Mouse (Mus musculus) stomach, embryonic 15.5 days (tissue): ENCODE results near the gene Zbtb43. TPM values are rescaled to one million over a fixed set of nuclear protein-coding genes. Genes with fewer than 3 reads are reported as not detected.

ENCODE experiments used
- ATAC-seq: fragments of 200-750 bp; cut with Nextera tagmentation; 2 replicates; pipeline ENCODE4 v1.8.0; 2017; ENCODE audit warnings: low read depth, moderate number of reproducible peaks, moderate TSS enrichment; ENCODE audit not compliant: insufficient read depth, low FRiP score
- H3K27ac ChIP-seq: fragments of 300-500 bp; sonication (generic); 2 replicates; pipeline ENCODE4 v1.5.1; 2015; ENCODE audit warnings: mild to moderate bottlenecking, inconsistent platforms
- H3K27me3 ChIP-seq: fragments of 300-500 bp; sonication (generic); replicated peaks from 2 replicates; pipeline ENCODE4 v1.6.1; 2015; ENCODE audit warnings: inconsistent platforms
- H3K36me3 ChIP-seq: fragments of 300-500 bp; sonication (generic); 2 replicates; pipeline ENCODE4 v1.6.1; 2015; ENCODE audit warnings: inconsistent platforms
- H3K4me1 ChIP-seq: fragments of 300-500 bp; sonication (generic); 2 replicates; pipeline ENCODE4 v1.6.1; 2015; ENCODE audit warnings: inconsistent platforms
- H3K4me2 ChIP-seq: fragments of 300-500 bp; sonication (generic); 2 replicates; pipeline ENCODE4 v1.6.1; 2015; ENCODE audit warnings: mild to moderate bottlenecking, inconsistent platforms
- H3K4me3 ChIP-seq: fragments of 300-500 bp; sonication (generic); replicated peaks from 2 replicates; pipeline ENCODE4 v1.5.1; 2015; ENCODE audit warnings: inconsistent platforms
- H3K9ac ChIP-seq: fragments of 300-500 bp; sonication (generic); 2 replicates; pipeline ENCODE4 v1.6.1; 2015; ENCODE audit warnings: inconsistent platforms
- H3K9me3 ChIP-seq: fragments of 300-500 bp; sonication (generic); 2 replicates; pipeline ENCODE4 v1.6.1; 2016; ENCODE audit warnings: inconsistent platforms
- WGBS: fragments of 180-500 bp; shearing (Covaris S2); methylation state at CpG from one replicate; pipeline ENCODE4 v1.1.7; 2015; 5-methylcytosine and 5-hydroxymethylcytosine counted together
- polyA plus RNA-seq: library from polyadenylated mRNA; unstranded; fragments of >200 nt; fragmentation: Nextera tagmentation; extraction: Ambion mirVana; gene quantifications from 2 replicates; pipeline ENCODE4 v1.2.1, GENCODE M21; 2015

Zbtb43 gene
- 14.1 and 16.7 TPM in 2 replicates for polyA plus RNA-seq

- peaks cover 14% of the 10 kb centered on the region for H3K4me1 ChIP-seq
- WGBS = 4% methylated on average over 36 of the region's 36 CpGs
- 0 out of 2 replicates have a peak, but pooled peaks cover 3% of the 10 kb centered on the region for H3K27me3 ChIP-seq
- H3K4me2 ChIP-seq = peak within 1 kb of the TSS; percentile 74
- H3K9me3 ChIP-seq = no peaks in the 10 kb centered on the region
- no peaks in the 10 kb centered on the region for H3K36me3 ChIP-seq
- peak; percentile 96 for ATAC-seq
- H3K4me3 ChIP-seq = peak within 1 kb of the TSS; percentile 71
- peak within 1 kb of the TSS; percentile 76 for H3K27ac ChIP-seq
- peak within 1 kb of the TSS; percentile 76 for H3K9ac ChIP-seq
Measured at GRCm38 (mm10) chr2:33468466-33469097, at the start of gene Zbtb43. Gene Zbtb43, minus strand, starts transcription at chr2:33468559.

GRCm38 (mm10) chr2:33515856-33516255 lies 47.5 kb upstream of the Zbtb43 start:
- Histone ChIP-seq H3K4me1 (no peaks in the 10 kb centered on the region), H3K36me3 (no peaks in the 10 kb centered on the region), H3K9me3 (no peaks in the 10 kb centered on the region), H3K4me2 (no peak overlapping the region), H3K4me3 (no peak overlapping the region), H3K9ac (no peak overlapping the region), H3K27ac (no peak overlapping the region), H3K27me3 (no peaks in the 10 kb centered on the region)
- no peak for ATAC-seq
- 79% methylated on average over 19 of the region's 19 CpGs for WGBS

DNA sequence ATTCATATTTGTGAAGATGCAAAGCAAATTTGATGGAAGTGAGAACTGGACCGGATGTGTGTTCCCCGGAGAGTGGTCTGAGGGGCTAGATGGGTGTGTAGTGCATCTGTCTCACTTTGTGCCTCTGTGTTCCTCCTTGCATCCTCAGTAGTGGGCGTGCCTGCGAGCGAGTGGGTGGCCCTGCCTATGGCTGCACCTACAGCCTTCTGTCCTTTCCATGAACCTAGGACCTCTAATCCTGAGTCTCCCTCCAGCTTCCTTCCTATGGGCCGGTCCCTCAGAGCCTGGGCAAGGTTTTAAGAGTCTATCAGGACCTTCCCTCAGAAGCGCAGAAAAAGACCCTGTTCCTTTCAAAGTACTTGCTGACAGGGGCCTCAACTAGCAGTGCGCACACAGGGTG lies 47.1 kb upstream of the Zbtb43 start:
- Histone ChIP-seq H3K9me3 (no peaks in the 10 kb centered on the region), H3K27ac (no peak overlapping the region), H3K36me3 (no peaks in the 10 kb centered on the region), H3K27me3 (no peaks in the 10 kb centered on the region), H3K4me1 (no peaks in the 10 kb centered on the region), H3K4me3 (no peak overlapping the region), H3K4me2 (no peak overlapping the region), H3K9ac (no peak overlapping the region)
- ATAC-seq = no peak
- WGBS = 81% methylated on average over 8 of the region's 8 CpGs

- Histone ChIP-seq H3K9me3 (no peaks in the 10 kb centered on the region), H3K36me3 (no peaks in the 10 kb centered on the region), H3K9ac (no peak overlapping the region), H3K4me2 (no peak overlapping the region), H3K4me3 (no peak overlapping the region), H3K27me3 (no peaks in the 10 kb centered on the region), H3K4me1 (no peaks in the 10 kb centered on the region), H3K27ac (no peak overlapping the region)
- no peak for ATAC-seq
- 96% methylated on average over 1 of the region's 1 CpGs for WGBS
Measured at GRCm38 (mm10) chr2:33510791-33511190, 42.4 kb upstream of the Zbtb43 start.

GRCm38 (mm10) chr2:33502602-33503001 lies 34.2 kb upstream of the Zbtb43 start:
- 24% methylated on average over 2 of the region's 2 CpGs for WGBS
- no peak for ATAC-seq

GRCm38 (mm10) chr2:33498280-33498679 lies 29.9 kb upstream of the Zbtb43 start:
- Histone ChIP-seq H3K4me3 (no peak overlapping the region), H3K4me1 (no peaks in the 10 kb centered on the region), H3K27ac (no peak overlapping the region), H3K27me3 (no peaks in the 10 kb centered on the region), H3K9me3 (no peaks in the 10 kb centered on the region), H3K9ac (no peak overlapping the region), H3K4me2 (no peak overlapping the region), H3K36me3 (no peaks in the 10 kb centered on the region)
- WGBS = 53% methylated on average over 4 of the region's 4 CpGs
- ATAC-seq = no peak

More at GRCm38 (mm10) chr2:33502602-33503001, 34.2 kb upstream of the Zbtb43 start:
- no peaks in the 10 kb centered on the region for H3K9me3 ChIP-seq
- H3K36me3 ChIP-seq = no peaks in the 10 kb centered on the region
- H3K4me3 ChIP-seq = no peak overlapping the region
- H3K9ac ChIP-seq = no peak overlapping the region
- H3K4me2 ChIP-seq = no peak overlapping the region
- no peaks in the 10 kb centered on the region for H3K27me3 ChIP-seq
- no peaks in the 10 kb centered on the region for H3K4me1 ChIP-seq
- H3K27ac ChIP-seq = no peak overlapping the region

- Histone ChIP-seq H3K27me3 (no peaks in the 10 kb centered on the region), H3K4me1 (no peaks in the 10 kb centered on the region), H3K9me3 (no peaks in the 10 kb centered on the region), H3K36me3 (no peaks in the 10 kb centered on the region), H3K4me2 (no peak overlapping the region), H3K4me3 (no peak overlapping the region), H3K9ac (no peak overlapping the region), H3K27ac (no peak overlapping the region)
- no peak for ATAC-seq
- WGBS = 53% methylated on average over 3 of the region's 3 CpGs
Measured at GRCm38 (mm10) chr2:33495654-33496053, 27.3 kb upstream of the Zbtb43 start.

DNA sequence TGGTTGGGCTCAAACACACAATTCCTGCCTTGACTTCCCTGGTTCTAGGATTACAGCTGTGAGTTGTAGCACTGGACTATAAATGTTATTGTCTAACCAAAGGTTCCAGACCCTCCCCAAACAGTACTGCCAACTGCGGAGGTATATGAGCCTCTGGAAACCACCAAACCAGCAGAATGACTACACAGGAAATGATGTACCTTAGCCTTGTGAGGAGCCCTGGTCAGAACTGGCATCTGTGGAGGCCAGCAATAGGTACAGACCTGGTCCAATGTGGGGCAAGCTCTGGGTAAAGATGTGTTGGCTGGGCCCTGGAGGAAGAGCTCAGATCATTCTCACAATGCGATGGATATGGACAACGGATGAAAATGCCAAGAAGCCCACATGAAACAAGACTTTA lies 23.7 kb upstream of the Zbtb43 start:
- H3K9ac ChIP-seq = no peak overlapping the region
- no peak overlapping the region for H3K27ac ChIP-seq
- no peak overlapping the region for H3K4me3 ChIP-seq
- no peak for ATAC-seq
- H3K9me3 ChIP-seq = no peaks in the 10 kb centered on the region
- H3K36me3 ChIP-seq = no peaks in the 10 kb centered on the region
- WGBS = 88% methylated on average over 3 of the region's 3 CpGs
- H3K4me1 ChIP-seq = no peaks in the 10 kb centered on the region
- H3K4me2 ChIP-seq = no peak overlapping the region
- H3K27me3 ChIP-seq = no peaks in the 10 kb centered on the region

GRCm38 (mm10) chr2:33489565-33489964 lies 21.2 kb upstream of the Zbtb43 start:
- no peaks in the 10 kb centered on the region for H3K36me3 ChIP-seq
- no peak for ATAC-seq
- no peak overlapping the region for H3K27ac ChIP-seq
- no peaks in the 10 kb centered on the region for H3K4me1 ChIP-seq
- H3K4me3 ChIP-seq = no peak overlapping the region
- H3K27me3 ChIP-seq = no peaks in the 10 kb centered on the region
- H3K9ac ChIP-seq = no peak overlapping the region
- H3K9me3 ChIP-seq = no peaks in the 10 kb centered on the region
- WGBS = 53% methylated on average over 10 of the region's 10 CpGs
- H3K4me2 ChIP-seq = no peak overlapping the region

GRCm38 (mm10) chr2:33487332-33487731 lies 19.0 kb upstream of the Zbtb43 start:
- no peak overlapping the region for H3K9ac ChIP-seq
- H3K4me1 ChIP-seq = no peaks in the 10 kb centered on the region
- H3K27me3 ChIP-seq = no peaks in the 10 kb centered on the region
- no peaks in the 10 kb centered on the region for H3K36me3 ChIP-seq
- H3K27ac ChIP-seq = no peak overlapping the region
- H3K4me2 ChIP-seq = no peak overlapping the region
- 70% methylated on average over 8 of the region's 8 CpGs for WGBS
- no peak for ATAC-seq
- H3K4me3 ChIP-seq = no peak overlapping the region
- no peaks in the 10 kb centered on the region for H3K9me3 ChIP-seq

- Histone ChIP-seq H3K9ac (no peak overlapping the region), H3K36me3 (no peaks in the 10 kb centered on the region), H3K27ac (no peak overlapping the region), H3K4me3 (no peak overlapping the region), H3K9me3 (no peaks in the 10 kb centered on the region), H3K27me3 (no peaks in the 10 kb centered on the region), H3K4me1 (no peaks in the 10 kb centered on the region), H3K4me2 (no peak overlapping the region)
- no peak for ATAC-seq
- WGBS = 12% methylated on average over 9 of the region's 9 CpGs
Measured at GRCm38 (mm10) chr2:33486866-33487265, 18.5 kb upstream of the Zbtb43 start.

GRCm38 (mm10) chr2:33477961-33478755 lies 9.8 kb upstream of the Zbtb43 start:
- H3K9me3 ChIP-seq = no peaks in the 10 kb centered on the region
- no peaks in the 10 kb centered on the region for H3K27me3 ChIP-seq
- H3K9ac ChIP-seq = no peak overlapping the region
- no peaks in the 10 kb centered on the region for H3K36me3 ChIP-seq
- no peaks in the 10 kb centered on the region for H3K4me1 ChIP-seq
- ATAC-seq = no peak
- no peak overlapping the region for H3K4me3 ChIP-seq
- H3K27ac ChIP-seq = no peak overlapping the region
- no peak overlapping the region for H3K4me2 ChIP-seq
- 77% methylated on average over 10 of the region's 10 CpGs for WGBS
